Mouse (Mus musculus): ENCODE measurements at regions not wholly inside any gene's neighbourhood (a gene's known extent, or its start where the extent isn't known, plus 50 kb on each side); places are given as distances from the start of the nearest gene placed in this dataset.

DNA sequence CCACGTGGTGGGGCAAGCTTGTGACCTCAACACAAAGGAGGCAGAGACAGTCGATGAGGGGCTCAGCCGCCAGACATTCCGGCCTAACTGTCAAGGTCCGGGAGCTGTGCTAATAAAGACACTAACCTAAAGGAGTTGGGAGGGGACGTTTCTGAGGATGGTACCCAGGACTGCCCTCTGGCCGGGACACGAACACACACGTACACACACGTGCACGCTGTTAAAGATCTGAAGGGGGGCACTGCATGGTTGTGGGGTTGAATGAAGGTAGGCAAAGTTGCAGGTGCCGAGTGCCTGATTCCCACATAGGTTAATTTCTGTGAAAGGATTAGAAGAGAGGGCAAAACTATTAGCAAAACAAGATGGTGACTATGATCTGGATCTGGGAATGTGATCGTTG is 65.4 kb upstream of the Mitf start:
- no peak for DNase-seq
- WGBS = 78% methylated on average over 13 of the region's 13 CpGs
- Histone ChIP-seq H3K4me3 (replicated peaks; ENCODE audit: extremely low read depth, low read depth, low read length) (no peak overlapping the region), H3K4me1 (ENCODE audit: control insufficient read depth, insufficient read depth, low read length) (no peaks in the 10 kb centered on the region)
- no peak for TF ChIP-seq POLR2A (IDR thresholded peaks at IDR 0.05; ENCODE audit: borderline replicate concordance, extremely low read depth, low read depth, low read length)
- TF ChIP-seq CTCF (IDR thresholded peaks at IDR 0.05; ENCODE audit: insufficient read depth, low read length) = no peak

DNA sequence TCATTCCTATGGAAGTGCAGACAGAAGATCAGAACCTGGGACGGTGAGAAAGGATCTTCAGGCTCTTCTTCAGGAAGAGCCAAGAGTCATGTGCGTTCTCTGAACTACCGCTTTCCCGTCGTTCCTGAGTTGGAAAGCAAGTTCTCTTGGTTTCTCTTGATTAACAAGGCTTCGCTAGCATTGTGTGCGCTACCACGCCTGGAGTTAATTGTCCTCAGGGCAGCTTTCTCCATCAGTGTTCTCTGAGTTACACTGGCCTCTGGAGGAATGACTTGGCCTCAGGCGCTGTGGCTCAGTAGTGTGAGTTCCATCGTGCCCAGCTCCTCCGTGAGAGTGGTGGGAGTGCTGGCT is 66.0 kb upstream of the Mitf start:
- H3K4me1 ChIP-seq (ENCODE audit: control insufficient read depth, insufficient read depth, low read length) = no peaks in the 10 kb centered on the region
- DNase-seq = no peak
- no peak overlapping the region for H3K4me3 ChIP-seq (replicated peaks; ENCODE audit: extremely low read depth, low read depth, low read length)
- TF ChIP-seq POLR2A (IDR thresholded peaks at IDR 0.05; ENCODE audit: borderline replicate concordance, extremely low read depth, low read depth, low read length) (no peak), CTCF (IDR thresholded peaks at IDR 0.05; ENCODE audit: insufficient read depth, low read length) (no peak)
- 60% methylated on average over 11 of the region's 11 CpGs for WGBS

DNA sequence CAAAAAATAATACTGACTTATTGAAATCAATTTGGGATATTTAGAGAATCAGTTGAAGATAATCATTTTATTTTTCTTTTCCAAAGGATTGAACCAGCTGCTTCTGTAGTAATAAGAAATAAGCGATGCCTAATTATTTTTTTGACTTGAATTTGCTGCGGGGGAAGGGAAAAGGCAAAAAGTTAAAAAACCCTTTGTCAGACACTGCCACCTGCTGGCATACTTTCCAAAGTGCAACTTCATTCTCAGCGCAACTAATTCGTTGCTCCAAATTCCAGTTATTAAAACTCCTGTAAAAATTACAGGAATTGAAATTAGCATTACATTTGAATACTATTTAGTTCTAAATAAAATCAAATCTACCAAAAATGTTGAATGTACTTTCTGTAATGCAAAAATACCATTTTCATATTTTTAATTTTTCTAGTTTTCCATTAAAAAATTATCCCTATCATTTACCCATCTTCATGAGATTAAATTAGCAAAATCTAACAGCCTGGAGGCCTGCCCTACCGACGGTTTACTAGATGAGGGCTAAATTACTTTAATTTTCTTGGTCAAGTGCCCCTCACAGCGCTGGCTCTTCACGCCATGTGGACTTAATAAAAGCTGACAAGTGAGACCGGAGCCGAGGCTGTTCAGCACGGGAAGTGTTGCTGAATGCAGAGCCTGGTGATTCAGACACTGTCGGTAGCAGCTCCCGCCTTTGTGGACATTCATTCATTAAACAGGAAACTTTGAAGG is 66.6 kb upstream of the Mitf start:
- TF ChIP-seq CTCF (IDR thresholded peaks at IDR 0.05; ENCODE audit: insufficient read depth, low read length) (no peak), POLR2A (IDR thresholded peaks at IDR 0.05; ENCODE audit: borderline replicate concordance, extremely low read depth, low read depth, low read length) (no peak)
- DNase-seq = peak; percentile 38
- Histone ChIP-seq H3K4me3 (replicated peaks; ENCODE audit: extremely low read depth, low read depth, low read length) (no peak overlapping the region), H3K4me1 (ENCODE audit: control insufficient read depth, insufficient read depth, low read length) (no peaks in the 10 kb centered on the region)
- WGBS = 12% methylated on average over 13 of the region's 13 CpGs

DNA sequence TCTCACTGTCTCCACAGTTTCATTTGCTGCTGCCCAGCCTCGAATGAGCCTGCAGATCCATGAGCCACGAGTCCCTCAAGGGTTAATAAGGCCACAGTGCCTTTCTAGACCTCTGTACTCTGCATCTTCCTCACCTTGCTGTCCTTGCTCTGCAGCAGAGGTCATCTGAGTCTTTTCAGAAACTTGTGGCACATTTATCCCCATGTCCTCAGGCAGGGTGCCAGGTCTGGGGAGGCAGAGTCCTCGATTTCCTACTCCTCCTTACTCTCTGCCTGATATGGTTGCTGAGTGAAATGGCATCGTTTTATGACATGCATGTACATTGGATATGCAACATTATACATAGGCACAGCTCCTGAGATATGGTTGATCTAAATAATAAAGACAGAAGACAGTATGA is 68.0 kb upstream of the Mitf start:
- Histone ChIP-seq H3K4me1 (ENCODE audit: control insufficient read depth, insufficient read depth, low read length) (no peaks in the 10 kb centered on the region), H3K4me3 (replicated peaks; ENCODE audit: extremely low read depth, low read depth, low read length) (no peak overlapping the region)
- 64% methylated on average over 4 of the region's 4 CpGs for WGBS
- DNase-seq = no peak
- TF ChIP-seq POLR2A (IDR thresholded peaks at IDR 0.05; ENCODE audit: borderline replicate concordance, extremely low read depth, low read depth, low read length) (no peak), CTCF (IDR thresholded peaks at IDR 0.05; ENCODE audit: insufficient read depth, low read length) (no peak)

DNA sequence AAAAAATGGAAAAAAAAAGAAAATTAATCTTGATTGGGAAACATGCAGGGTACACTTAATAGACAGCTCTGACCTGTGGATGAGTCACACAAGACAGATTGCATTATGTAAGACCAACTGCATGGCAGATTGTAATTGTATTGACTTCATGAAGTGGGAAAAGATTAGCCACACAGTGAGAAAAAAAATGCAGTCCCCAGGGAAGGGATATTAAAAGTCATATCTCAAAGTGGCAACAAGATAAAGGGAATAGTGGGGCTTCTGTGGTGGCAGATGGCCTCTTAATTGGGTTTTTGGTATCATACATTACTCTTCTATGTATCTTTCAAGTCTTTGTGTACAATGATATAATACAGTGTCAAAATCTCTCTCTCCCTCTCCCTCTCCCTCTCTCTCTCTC is 76.0 kb upstream of the Mitf start:
- Histone ChIP-seq H3K4me3 (replicated peaks; ENCODE audit: extremely low read depth, low read depth, low read length) (no peak overlapping the region), H3K4me1 (ENCODE audit: control insufficient read depth, insufficient read depth, low read length) (no peaks in the 10 kb centered on the region)
- TF ChIP-seq CTCF (IDR thresholded peaks at IDR 0.05; ENCODE audit: insufficient read depth, low read length) (no peak), POLR2A (IDR thresholded peaks at IDR 0.05; ENCODE audit: borderline replicate concordance, extremely low read depth, low read depth, low read length) (no peak)
- DNase-seq = no peak

DNA sequence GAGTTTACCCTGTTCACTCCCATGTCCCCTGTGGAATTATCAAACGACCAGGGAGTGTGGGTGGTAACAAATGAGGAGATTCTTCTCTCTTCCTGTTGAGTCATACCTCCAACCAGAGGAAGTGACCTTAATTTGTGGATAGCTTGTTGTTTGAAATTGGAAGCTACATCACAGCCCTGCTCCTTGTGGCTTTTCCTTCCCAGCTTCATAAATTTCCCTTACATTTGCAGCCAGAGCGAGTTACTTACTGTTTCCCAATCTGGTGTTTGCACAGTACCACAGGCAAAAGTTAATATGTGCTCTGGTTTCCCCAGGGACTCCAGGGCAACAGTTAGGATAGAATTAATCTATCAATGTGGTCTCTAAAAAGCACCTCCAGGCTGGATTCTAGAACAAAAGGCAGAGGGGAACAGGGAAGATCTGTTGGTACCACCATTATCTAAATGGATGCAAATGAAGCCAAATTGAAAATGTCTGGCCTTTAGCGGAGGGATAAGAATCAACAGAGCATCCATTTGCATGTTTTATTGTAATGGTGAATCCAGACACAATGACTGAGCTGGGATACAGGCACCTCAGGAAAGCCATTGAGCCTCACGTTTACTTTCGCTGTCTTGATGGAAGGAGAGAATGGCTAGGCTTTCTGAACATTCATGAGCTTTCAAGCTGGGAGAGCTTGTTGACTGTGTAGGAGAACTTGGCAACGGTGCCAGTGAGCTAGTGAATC is 88.5 kb upstream of the Mitf start:
- Histone ChIP-seq H3K4me1 (ENCODE audit: control insufficient read depth, insufficient read depth, low read length) (peaks cover 5% of the 10 kb centered on the region; the same call in 1 of the 2 replicates), H3K4me3 (replicated peaks; ENCODE audit: extremely low read depth, low read depth, low read length) (no peak overlapping the region)
- no peak for TF ChIP-seq CTCF (IDR thresholded peaks at IDR 0.05; ENCODE audit: insufficient read depth, low read length)
- TF ChIP-seq POLR2A (IDR thresholded peaks at IDR 0.05; ENCODE audit: borderline replicate concordance, extremely low read depth, low read depth, low read length) = no peak
- no peak for DNase-seq
- WGBS = 53% methylated on average over 6 of the region's 6 CpGs

DNA sequence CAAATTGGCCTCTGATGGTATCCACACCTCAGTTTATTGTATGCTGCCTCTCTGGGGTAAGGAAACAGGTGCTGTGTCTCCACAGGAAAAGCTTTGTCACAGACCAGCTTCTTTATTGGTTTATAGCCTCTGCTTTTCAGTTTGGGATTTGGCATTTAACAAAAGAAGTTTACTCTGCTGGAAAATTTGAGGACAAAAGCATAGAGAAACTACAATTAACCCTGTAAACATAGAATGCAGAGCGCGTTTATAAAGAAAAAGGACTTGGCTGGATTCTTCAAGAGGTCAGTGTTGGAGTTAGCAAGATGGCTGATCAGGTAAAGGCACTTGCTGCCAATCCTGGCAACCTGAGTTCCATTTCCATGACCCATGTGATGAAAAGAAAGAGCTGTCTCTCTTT is 90.1 kb upstream of the Frmd4b start:
- no peak overlapping the region for H3K4me3 ChIP-seq (replicated peaks; ENCODE audit: extremely low read depth, low read depth, low read length)
- TF ChIP-seq CTCF (IDR thresholded peaks at IDR 0.05; ENCODE audit: insufficient read depth, low read length) (no peak), POLR2A (IDR thresholded peaks at IDR 0.05; ENCODE audit: borderline replicate concordance, extremely low read depth, low read depth, low read length) (no peak)
- DNase-seq = no peak
- no peaks in the 10 kb centered on the region for H3K4me1 ChIP-seq (ENCODE audit: control insufficient read depth, insufficient read depth, low read length)
- WGBS = 88% methylated on average over 2 of the region's 2 CpGs

DNA sequence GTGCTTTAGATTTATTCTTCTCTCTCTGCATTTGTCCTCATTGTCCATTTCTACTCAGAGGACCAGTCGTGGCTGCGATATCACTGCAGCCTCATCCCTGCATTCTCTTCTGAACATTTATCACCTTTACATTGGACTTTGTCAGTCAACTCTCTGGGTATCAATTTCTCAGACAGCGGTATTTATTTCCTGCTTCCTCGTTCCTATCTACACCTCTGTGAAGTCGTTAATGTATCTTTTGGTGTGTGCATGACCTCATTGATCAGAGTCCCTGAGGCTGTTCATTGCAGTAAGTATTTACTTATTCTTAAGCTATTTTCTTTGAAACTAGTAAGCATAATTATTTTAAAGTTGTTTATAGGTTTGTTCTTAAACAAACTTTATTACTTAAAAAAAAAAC is 87.0 kb upstream of the Frmd4b start:
- Histone ChIP-seq H3K4me3 (replicated peaks; ENCODE audit: extremely low read depth, low read depth, low read length) (no peak overlapping the region), H3K4me1 (ENCODE audit: control insufficient read depth, insufficient read depth, low read length) (no peaks in the 10 kb centered on the region)
- WGBS = 65% methylated on average over 5 of the region's 5 CpGs
- no peak for TF ChIP-seq POLR2A (IDR thresholded peaks at IDR 0.05; ENCODE audit: borderline replicate concordance, extremely low read depth, low read depth, low read length)
- no peak for TF ChIP-seq CTCF (IDR thresholded peaks at IDR 0.05; ENCODE audit: insufficient read depth, low read length)
- DNase-seq = no peak

DNA sequence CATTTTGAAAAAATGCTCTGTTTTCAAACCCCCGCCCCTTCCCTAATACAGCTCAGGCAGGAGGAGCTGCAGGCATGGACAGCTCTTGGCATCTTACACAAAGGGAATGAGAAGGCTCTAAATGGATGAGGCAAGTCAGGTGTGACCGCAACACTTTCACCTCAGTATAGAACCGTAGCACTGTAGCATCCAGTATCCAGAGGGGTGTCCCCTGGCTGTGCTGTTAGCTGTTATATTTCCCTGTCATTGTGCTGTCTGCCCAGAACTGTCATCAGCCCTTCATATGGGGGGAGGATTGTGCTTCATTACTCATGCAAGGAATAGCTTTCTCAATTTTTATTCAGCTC is 82.4 kb upstream of the Frmd4b start:
- no peak for DNase-seq
- no peak overlapping the region for H3K4me3 ChIP-seq (replicated peaks; ENCODE audit: extremely low read depth, low read depth, low read length)
- no peaks in the 10 kb centered on the region; the same call in 1 of the 2 replicates for H3K4me1 ChIP-seq (ENCODE audit: control insufficient read depth, insufficient read depth, low read length)
- TF ChIP-seq POLR2A (IDR thresholded peaks at IDR 0.05; ENCODE audit: borderline replicate concordance, extremely low read depth, low read depth, low read length) (no peak), CTCF (IDR thresholded peaks at IDR 0.05; ENCODE audit: insufficient read depth, low read length) (no peak)
- 93% methylated on average over 3 of the region's 3 CpGs for WGBS
